Mouse (Mus musculus) layer of hippocampus, postnatal 14 days (tissue): ENCODE data around the gene Nup93. TPM values are rescaled to one million over a fixed set of nuclear protein-coding genes. Genes with fewer than 3 reads are reported as not detected.
A peak's percentile ranks its signal among the peaks of the same experiment; 100 is the strongest.
"Not testable (repeated sequence)": the region's sequence is repeated elsewhere in the genome, so short reads cannot be mapped to it uniquely, and the experiment has no call there.

Experiments
- DNase-seq, 2 experiments: peaks; one replicate each; pipeline ENCODE4 v3.0.0; 2021 to 2022; ENCODE audit warnings: low spot score in 2 of 2, mixed read lengths in 1 of 2
- long read RNA-seq, 2 experiments: library from polyadenylated mRNA; stranded (forward); transcript quantifications; one replicate each; pipeline ENCODE4 v2.0.0; 2021
- total RNA-seq, 2 experiments: library from RNA; stranded (reverse); gene quantifications; 2 replicates each; pipeline ENCODE4 v1.2.3; 2021

Gene Nup93
- total RNA-seq: 10 to 100 TPM; 54.8 to 56.1 TPM
- long read RNA-seq, experiment 1, transcript Nup93-201 (22 exons, 2,707 nt): major isoform, 27 of 36 reads
- long read RNA-seq, experiment 1, partial matches to known transcripts: 2 of 36 reads
- long read RNA-seq, experiment 1, other reads (novel, unspliced or antisense): 5 of 36 reads
- long read RNA-seq, experiment 2, transcript Nup93-201 (22 exons, 2,707 nt): major isoform, 23 of 36 reads
- long read RNA-seq, experiment 2, partial matches to known transcripts: 5 of 36 reads
- long read RNA-seq, experiment 2, other reads (novel, unspliced or antisense): 7 of 36 reads

DNA sequence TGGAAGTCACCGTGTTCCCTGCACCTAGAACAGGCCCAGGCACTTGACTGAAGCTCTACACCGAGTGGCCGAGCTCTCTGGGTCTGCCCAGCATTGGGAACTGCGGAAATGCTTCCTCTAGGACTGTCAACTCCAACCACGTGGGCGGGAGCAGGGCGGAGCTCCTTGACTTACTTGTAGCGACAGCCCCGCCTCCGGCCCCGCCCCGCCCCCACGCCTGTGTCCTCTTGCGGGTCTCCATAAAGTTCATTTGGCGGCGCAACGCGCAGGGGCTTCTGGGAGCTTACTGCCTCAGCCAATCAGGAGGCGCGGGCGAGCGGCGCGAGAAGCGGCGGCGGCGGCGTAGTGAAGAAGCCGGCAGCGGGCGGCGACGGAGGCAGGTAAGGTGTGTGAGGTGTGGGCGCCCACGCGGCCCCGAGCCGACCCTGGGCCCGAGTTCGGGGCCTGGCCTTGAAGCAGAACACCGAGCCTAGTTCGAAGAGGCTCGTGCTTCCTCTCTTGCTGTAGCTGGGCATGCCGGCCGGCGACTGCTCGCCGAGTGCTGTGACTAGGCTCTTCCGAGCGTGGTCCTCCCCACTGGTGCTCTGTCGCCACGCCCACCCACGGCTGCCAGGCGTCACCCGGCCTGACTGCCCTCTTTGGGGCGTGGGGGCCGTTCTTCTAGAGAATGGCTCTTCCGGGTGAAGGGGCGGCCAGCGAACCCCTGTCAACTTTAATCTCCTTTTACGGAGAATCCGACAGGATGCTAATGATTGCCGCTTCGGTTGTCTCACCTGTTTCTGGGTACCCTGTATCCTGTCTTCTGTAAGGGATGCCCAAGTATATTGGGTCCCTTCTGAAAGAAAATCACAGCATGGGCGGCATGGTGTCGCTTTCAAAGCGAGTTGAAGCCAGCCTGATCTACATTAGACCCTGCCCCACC, at the start of gene Nup93:
Nup93 (plus strand) TSS at position 313 of the 922 bp plus-strand sequence.
- DNase-seq: peak; percentile 94 to 98

GRCm38 (mm10) chr8:94165772-94166171, 48.6 kb upstream of the Nup93 start:
- not testable (repeated sequence) for DNase-seq

DNA sequence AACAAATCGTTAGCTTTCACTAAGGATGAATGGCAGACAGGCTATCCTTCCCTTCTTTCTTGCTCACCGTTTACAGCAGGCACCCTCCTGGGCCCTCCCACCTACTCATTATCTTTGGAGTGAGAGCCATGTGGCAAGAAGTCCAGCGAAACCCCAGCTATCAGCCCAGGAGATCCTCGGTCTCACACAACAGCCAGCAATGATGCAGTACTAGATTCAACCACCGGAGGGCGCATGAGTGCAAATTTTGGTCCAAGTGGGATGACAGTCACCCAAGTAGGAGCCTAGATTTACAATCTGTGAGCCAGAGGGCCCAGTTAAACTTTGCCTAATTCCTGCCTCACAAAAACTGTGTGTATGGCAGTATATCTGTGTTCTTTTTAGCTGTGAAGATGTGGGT, 47.1 kb upstream of the Nup93 start:
- peak; percentile 95 for DNase-seq

DNA sequence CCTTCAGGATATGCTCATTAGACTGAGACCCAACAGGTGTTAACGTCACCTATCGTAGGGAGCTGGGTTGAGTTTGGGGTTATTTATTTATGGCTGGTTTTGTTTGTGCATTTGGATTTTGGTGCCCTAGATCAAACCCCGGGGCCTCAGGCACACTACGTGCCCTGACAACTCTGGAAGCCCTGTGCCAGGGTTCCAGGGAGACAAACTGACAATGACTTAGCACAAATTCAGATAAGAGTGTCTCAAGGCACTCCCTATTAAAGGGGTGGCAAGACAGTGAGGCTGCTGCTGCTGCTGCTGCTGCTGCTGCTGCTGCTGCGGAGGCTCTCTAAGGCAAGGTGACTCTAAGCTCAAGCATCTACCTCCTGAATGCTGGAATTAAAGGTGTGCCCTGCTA, 44.8 kb upstream of the Nup93 start:
- no peak for DNase-seq

- no peak for DNase-seq
Measured at GRCm38 (mm10) chr8:94171321-94171755, 43.0 kb upstream of the Nup93 start.

DNA sequence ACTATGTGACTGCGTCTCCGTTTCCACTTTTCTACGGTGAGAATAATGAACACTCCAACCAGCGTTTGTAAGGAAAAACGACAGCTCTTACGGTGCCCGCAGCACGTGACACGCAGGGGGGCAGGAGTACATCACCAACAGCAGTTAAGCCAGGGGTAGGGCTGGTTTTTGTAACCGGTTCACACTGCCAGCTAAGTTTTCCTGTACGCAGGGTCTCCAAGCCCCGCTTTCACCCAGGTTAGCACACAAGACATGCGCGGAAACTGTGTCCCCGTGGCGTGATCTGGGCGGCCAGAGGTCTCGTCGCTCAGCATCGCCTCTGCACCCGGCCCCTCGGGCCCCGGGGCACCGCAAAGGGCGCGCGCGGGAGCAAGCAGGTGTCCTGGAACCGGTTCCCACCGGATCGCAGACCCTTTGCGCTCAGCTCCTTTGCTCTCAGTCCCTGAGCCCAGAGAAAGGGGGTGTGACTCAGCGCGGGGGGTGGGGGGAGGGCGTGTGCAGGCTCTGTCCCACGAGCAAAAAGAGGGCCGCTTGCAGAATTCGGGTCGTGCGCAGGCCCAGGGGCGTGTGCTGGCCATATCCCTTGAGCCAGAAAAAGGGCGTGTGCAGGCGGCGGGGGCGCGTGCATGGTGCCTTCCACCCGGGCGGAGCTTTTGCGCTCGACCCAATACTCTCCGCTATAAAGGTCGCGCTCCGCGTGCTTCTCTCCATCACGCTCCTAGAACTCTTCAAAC, 42.1 kb upstream of the Nup93 start, which contains the start of gene Mt2:
Mt2 (plus strand) TSS at position 590 of the 734 bp plus-strand sequence.
- DNase-seq: peak; percentile 74 to 85

DNA sequence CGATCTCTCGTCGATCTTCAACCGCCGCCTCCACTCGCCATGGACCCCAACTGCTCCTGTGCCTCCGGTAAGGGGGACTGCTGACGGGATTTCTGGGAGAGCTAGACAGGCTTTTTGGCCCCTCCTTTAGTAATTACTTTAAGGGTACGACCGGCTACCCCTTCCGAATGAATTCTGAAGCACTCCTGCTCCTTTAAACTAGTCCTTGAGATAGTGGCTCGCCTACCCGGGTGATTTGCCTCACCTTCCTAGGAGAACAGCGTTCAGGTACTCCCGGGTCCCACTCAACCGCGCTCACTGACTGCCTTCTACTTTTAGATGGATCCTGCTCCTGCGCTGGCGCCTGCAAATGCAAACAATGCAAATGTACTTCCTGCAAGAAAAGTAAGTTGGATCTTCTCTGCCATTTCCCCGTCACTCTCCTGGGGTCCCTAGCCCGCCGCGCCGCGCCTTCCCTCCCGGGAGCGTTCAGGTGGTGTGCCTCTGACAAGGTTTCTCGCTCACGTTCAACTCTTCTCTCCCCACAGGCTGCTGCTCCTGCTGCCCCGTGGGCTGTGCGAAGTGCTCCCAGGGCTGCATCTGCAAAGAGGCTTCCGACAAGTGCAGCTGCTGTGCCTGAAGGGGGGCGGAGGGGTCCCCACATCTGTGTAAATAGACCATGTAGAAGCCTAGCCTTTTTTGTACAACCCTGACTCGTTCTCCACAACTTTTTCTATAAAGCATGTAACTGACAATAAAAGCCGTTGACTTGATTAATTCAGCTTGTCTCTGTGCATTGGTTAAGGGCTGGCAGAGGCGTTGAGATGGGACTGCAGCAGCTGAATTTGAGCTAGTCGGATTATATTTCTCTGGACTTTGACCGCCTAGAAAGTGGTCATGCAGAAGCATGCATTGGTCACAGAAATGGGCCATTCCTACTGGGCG, 41.3 kb upstream of the Nup93 start:
- DNase-seq: no peak

GRCm38 (mm10) chr8:94173848-94174403, 40.4 kb upstream of the Nup93 start:
- no peak for DNase-seq

DNA sequence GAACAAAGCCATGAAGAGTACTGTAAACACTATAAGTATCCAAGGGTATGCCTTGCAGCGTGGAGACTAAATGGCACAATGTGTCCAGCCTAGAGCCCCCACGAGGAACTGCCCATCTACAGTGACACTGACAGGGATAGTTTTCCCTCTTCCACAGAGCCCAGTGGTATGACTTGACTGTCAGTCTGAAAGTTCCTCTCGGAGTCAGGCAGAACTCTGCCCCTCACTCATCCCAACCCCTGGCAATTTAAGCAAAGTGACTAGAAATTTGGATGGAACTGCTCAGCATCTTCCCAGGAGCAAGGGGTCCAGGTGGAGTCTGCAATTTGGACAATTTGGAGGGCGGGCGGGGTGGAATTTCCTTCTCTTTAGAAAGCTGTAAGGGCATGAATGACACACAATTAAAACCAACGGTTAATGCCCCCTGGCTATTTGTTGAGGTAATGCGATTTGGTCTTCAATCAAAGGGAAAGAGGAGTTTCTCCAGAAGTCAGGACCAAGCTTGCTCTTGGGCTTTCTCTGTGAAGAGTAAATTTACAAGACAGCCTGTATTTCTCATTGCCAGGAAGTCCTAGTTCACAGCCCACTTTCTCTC, 39.6 kb upstream of the Nup93 start:
- DNase-seq: no peak

GRCm38 (mm10) chr8:94177716-94178390, 36.5 kb upstream of the Nup93 start:
- no peak for DNase-seq

- peak; percentile 80 to 93 for DNase-seq
Measured at GRCm38 (mm10) chr8:94178857-94179712, 35.3 kb upstream of the Nup93 start, which contains the start of gene Mt1. TSS of gene Mt1 (plus strand) at chr8:94179082.

DNA sequence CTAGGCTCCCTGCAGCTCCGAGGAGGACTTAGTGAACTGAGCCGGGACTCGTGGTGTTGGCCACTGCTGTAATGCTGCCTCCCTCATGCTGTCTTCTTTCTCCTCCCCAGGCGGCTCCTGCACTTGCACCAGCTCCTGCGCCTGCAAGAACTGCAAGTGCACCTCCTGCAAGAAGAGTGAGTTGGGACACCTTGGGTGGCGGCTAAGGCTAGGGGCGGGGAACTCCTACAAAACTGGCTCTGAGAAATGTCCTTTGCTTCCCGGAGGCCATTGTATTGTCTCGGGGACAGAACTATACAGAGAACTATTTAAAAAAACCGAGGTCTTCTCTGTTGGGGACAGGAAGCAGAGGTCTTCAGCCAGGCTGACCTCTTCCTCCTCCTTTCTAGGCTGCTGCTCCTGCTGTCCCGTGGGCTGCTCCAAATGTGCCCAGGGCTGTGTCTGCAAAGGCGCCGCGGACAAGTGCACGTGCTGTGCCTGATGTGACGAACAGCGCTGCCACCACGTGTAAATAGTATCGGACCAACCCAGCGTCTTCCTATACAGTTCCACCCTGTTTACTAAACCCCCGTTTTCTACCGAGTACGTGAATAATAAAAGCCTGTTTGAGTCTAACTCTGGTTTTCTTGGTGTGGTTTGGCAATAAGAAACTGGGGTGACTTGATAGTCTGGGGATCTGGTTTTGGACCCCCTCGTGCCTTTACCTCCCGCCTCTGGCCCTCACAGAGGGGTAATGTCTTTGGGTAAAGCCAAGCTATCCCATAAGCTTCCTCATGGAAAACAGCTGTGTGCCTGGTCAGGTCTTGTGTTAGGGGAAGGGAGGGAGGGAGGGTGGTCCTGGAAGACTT, 34.4 kb upstream of the Nup93 start:
- DNase-seq: no peak

DNA sequence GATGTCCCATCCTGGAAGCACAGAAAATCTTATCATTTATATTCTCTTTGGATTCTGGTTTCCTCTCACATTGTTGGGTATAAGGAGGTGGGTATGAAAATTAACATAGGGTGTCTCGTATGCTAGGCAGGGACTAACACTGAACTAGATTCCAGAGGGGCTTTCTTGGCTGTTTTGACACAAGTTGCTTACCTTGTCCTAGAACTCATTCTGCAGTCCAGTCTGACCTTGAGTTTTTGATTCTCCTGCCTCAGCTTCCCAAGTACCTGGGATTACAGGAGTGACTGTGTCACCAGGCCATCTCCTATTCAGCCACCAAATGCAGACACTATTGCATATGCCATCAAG, 33.8 kb upstream of the Nup93 start:
- no peak for DNase-seq

DNA sequence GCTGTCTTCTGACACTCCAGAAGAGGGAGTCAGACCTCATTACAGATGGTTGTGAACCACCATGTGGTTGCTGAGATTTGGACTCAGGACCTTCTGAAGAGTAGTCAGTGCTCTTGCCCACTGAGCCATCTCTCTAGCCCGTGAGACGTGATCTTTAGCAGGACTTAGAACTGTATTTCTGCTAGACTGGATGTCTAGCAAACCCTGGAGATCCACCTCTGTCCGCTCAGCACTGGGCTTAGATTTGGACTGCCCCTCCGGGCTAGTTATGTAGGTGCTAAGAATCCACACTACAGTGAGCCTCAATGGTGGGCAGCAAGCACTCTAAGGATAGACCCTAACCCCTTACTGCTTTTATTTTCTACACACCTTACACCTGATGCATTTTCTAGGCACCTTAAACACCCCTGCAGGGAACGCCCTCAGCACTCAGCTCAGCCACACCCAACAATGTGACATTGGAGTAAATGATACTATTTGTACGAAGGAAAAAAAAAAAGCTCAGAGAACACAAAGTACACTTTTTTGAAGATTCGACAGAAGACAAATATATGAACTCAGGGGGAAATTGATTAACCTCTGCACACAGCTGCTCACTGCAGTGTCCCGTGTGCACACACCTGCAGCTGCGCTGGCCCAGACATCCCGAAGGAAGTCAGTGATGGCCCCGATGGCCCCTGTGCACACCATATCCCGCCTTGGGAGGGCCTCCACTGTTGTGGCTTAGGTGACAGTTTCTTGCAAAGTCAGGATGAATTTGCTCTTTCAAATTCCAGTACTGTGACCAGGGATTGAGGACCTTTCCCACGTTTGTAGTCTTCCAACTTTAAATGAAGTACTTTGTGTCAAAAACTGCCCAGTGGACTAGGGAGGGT, 32.1 kb upstream of the Nup93 start:
- no peak for DNase-seq

DNA sequence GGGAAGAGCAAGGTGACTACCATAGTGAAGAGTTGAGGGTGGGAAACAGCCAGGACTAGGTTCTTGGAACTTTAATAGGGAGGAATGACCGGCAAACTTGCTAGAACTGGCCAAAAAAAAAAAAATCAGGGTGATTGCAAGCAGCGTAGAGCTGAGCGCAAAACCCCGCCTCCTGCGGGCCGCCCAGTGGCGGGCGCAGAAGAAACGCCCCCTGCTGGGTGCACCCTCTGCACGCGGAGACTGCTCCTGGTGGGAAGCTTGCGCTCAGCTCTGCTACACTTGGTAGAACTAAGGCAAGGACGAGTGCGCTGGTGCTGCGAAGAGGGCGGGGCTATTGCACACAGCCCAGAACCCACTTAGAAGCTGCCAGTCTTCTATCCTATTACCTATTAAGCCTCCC, 31.2 kb upstream of the Nup93 start:
- DNase-seq: peak in 1 of 2 experiments; percentile 72

GRCm38 (mm10) chr8:94184357-94184843, 30.0 kb upstream of the Nup93 start:
- DNase-seq: no peak
